Mouse (Mus musculus): ENCODE data around the gene Coro7.

DNA sequence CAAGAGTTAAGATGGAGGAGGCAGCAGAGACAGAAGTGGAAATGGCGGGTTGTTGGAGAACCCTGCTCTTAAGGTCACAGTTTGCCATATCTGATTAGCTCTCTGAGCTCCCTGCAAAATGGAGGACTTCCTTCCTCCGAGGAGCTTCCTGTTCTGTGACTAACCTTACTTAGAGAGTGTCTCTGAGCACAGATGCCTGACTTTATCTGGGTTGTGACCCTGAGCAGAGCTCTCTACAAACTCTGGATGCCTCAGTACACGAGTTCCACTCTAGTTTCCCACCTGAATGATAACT lies 43.3 kb upstream of the Coro7 start:
- TF ChIP-seq CTCF (IDR thresholded peaks at IDR 0.05; ENCODE audit: low read depth, low read length) (no peak), EP300 (IDR thresholded peaks at IDR 0.05; ENCODE audit: insufficient read depth, low read depth, low read length) (no peak)
